Mouse (Mus musculus) R1 (cell line): ENCODE measurements around the gene Dnm3.

Experiments used
- DNase-seq: peaks from one replicate; pipeline ENCODE4 v3.0.0-alpha.2; 2018; ENCODE audit warnings: low read depth, low spot score

The Dnm3 gene

DNA sequence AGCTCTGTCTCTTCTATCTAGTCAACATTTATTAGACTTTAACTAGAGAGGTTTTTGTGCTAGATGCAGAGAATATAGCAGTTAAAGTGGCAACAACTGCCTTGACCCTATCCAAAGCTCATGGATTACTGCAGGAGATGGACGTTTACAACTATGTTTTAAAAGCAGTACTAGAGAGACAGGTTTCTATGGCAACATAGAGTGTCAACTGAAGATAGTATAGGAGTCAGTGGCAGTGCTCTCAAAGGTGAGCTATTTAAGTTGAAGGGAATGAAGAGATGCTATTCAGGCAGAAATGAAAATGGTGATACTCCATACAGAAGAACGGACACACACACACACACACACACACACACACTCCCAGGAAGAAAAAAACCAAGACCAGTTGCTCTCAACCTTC is 225.0 kb downstream of the Dnm3 start:
- no peak for DNase-seq

DNA sequence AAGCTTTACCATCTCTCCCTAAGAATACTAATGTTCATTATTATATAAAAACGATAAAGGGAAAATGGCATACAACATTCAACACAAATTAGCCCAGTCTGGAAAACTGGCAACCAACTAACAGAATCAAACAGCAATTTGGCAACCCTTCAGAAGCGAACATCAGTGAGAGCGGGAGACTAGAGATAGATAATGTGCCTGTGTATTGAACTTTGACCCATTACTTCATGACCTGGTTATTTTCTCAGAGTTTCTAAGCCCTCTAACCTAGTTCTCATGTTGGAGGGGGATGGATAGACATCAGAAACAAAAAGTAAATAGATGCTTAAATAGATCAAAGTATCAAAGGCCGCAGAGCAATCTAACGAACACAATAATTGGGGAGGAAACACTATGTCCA is 230.6 kb downstream of the Dnm3 start:
- no peak for DNase-seq

DNA sequence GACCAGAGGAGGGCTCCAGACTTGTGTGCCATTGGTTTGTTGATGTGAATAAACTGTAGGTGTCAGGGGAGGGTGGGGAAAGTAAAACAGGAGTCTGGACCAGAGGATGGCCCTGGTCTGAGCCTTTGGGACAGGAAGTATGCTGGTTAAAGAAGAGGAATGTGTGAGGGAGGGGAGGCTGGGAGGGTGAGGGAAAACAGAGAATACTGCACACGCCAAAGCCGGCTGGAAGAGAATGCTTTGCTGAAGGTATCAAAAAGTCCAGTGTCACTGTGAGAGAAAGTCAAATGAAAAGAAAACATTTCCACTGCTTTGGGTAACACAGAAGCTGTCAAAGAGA is 234.2 kb downstream of the Dnm3 start:
- no peak for DNase-seq

DNA sequence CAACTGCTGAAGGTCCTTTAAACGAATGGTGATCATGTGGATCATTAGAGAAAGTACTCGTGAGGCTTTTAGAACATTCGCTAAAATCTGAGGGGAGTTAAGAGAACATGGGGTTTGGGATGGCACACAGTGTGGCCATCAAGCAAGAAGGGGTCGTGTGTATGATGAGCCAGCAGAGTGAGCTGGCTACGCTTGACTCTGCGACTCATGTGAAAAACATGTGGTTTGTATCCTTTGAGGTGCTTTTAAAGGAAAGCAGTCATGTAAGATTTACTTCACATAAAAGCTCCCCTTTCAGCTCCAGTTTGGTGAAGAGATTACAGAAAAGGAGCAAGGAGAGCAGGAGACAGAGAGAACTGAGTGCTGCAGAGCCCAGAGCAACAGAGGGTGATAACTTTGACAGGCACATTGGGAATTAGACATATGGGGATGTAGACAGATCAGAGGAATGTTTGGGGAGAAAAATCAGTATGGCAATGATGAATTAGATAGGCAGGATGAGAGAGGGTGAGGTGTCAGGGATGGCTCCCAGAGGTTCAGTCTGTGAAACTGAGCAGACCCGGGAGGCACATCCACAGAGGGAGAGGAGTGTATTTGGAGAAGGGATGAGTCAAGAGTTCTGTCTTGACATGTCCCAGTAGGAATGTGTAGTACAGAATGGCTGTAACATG is 234.7 kb downstream of the Dnm3 start:
- no peak for DNase-seq

DNA sequence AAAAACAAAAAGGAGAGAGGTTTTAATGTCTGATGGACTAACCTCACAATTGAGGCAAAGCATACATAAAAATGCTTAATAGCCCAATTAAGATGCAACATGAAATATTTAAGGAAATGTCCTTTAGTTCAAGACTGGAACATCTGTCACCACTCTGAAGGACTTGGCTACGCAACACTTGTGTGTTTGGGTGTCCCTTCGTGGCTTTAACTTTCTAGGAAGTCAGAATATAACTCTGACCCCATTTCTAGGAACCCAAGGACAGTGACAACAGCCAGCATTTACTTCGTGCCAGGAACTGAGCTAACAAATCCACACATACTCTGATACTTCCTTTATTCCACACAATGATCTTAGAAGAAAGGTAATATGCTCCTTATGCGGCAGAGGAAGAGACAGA is 237.1 kb downstream of the Dnm3 start:
- DNase-seq = no peak

DNA sequence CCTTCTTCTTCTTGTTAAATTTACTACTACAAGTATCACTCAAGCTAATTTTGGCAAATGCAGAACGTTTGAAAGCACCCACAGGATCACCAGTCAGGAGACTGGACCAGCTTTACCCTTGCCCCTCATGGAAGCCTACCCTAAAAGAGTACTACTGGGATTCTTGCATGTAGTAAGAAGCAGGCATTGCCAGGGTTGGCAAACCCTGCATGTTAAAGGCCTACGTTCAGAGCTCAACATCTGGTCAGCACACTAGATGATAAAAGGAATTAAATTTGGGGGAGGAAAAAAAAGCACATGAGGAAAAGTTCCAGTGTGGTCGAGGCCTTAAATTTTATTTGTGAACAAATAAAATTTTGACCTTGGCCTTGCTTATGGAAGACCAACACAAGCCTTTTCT is 239.2 kb downstream of the Dnm3 start:
- DNase-seq = no peak

DNA sequence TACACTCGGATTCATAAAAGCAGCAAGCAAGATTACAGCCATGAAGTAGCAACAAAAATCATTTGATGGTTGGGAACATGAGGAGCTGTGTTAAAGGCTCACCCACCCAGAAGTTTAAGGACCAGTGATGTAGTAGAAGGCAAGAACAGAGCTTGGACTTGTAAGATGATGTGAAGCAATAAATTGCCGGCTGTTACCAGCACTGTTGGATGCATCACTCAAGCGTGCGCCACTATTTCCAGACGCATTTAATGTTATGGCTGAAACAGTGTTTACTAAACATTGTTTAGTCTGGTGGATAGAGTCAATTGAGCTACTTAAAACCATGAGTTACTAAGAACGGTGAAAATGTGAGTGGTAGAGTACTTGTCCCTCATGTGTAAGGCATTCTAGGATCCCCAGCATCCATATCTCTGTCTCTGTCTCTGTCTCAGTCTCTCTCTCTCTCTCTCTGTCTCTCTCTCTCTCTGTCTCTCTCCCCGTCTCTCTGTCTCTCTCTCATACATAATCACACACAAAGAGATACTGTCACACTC is 241.1 kb downstream of the Dnm3 start:
- DNase-seq = no peak

DNA sequence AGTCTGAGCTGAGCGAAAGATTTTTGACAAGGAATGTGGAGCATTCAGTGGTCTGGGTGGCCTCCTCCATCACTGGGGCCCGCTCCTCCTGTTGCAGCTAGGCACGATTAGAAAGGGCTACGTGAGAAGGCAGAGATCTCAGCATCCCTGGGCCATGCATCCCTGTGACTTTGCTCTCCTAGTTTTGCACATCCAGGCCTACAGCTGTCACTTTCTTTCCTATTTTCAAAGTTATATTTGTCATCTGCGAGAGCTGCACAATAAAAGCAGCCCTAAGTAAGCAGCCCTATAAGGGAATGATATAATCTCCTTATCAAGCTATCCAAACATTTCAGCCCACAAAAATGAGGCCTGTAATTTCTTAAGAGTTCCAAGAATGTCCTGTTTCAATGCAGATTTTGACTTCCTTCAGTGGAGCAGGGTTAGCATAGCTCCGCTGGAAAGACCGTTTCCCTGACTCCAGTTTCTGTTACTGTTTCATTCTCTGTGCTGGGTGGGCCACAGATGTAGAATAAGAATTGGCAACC is 252.2 kb downstream of the Dnm3 start:
- DNase-seq = no peak

DNA sequence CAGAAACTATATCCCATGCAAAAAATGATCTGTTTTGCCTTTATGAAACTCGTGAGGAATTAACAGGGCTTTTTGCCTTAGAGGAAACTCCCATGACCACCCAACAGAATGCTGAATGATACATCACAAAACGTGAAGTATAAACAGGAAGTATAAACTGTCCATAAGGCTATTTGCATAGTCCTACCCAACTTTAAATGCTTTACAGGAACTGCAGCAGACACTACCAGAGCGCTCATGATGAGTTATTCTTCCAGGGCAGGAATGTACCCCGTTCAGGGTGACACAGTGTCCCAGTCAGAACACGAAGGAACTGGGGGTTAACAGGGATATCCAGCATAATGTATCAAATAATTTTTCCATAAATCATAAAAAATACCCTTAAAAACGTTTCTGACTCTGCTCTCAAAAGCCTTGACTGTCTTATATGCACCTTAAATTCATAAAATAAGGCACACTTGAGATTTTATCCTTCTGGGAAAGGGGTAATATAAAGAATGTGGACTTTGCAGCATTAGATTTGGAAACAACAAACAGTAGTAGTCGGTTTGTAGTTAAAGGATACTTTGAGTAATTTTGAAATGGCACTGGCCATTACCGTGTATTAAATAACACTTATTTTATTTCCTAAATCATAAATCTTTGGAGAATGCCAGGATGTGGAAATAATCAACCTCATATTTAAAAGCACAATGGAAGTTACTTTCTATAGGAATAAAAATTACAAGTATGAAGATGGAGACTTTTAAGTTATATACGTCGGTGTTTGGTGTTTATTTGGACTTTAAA is 252.8 kb downstream of the Dnm3 start:
- DNase-seq = no peak

DNA sequence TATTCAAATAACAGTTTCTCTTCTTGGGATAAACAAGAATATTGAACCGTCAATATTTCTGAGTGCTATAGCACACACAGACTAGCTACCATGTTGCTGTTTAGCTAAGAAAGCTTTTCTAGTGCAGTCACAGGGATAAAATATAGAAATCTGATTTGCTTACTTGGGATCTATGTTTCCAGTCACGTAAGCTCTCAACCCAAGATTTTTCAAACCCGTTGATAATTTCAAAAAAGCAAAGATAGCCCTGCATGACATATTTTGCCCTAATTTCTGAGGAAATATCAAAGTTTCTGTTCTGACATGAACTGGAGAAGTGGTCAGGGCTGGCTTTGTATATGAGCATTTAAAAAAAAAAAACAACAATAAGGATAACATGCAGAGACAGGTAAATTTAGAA is 253.8 kb downstream of the Dnm3 start:
- no peak for DNase-seq

DNA sequence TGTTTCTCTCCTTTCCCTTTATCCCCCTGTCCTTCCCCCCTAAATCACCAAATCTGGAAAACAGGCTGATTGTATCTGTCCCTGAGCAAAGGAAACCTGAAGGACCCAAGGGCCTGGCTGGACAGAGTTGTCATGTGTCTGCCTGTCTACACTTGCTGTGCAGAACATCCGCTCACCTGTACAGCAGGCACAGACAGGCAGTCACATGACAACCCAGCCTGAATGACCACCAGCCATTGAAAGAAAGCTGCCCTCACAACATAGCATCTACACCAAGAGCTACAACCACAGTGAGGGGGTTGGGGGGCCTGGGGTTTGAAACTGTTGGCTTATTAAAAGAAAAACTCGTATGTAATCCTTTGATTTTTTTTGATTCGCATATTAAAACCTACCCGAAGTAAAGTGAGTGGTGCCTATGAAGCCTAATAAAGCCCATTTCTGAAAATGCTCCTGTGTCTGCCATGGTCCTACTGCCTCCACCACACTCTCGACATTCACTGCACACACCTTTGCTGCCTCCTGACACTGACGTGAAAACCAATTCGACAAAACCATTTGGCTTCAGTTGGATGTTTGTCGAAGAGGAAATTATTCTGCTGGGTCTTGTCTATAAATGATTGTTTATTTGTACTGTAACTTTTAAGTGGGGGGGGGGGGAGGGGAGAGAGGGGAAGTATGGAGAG is 254.4 kb downstream of the Dnm3 start:
- no peak for DNase-seq

DNA sequence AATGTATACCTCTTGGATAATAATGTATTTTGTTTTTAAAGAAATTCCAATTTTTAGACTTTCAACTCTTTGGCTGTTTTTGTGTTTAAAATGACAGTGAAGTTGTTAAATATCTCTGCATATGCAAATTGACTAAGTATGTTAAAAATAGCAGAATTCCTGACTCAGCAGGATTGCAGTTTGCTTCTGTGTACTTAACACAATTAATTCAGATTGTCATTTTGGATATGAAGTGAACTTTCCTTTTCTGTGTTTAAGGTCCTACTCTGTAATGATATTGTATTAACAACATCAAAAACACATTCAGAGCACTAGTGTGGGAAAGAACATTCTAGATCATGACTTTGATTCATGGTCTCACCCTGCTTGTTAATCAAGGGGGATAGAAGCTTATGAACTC is 255.5 kb downstream of the Dnm3 start:
- DNase-seq = no peak

DNA sequence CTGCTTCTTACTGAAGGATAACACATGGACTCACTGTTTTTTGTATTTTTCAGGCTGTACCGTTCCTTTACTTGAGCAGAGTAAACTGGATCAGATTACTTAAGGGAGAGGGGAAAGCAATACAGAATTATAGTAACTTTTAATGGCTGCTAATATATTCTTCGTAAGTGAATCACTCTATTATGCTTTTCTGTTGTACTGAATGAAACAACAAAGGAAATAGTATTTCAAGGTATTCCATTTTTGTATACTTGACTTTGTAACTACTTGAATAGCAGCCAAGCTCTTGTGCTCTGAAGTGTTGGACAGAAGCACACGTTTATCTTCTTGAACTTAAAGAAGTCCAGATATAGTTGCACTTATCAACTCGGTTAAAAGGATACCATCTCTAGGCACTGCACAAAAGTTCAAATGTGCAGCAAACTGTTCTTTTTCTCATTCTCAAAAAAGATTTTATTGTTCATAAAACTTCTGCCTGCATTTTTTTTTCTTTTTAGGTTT is 256.0 kb downstream of the Dnm3 start:
- no peak for DNase-seq

DNA sequence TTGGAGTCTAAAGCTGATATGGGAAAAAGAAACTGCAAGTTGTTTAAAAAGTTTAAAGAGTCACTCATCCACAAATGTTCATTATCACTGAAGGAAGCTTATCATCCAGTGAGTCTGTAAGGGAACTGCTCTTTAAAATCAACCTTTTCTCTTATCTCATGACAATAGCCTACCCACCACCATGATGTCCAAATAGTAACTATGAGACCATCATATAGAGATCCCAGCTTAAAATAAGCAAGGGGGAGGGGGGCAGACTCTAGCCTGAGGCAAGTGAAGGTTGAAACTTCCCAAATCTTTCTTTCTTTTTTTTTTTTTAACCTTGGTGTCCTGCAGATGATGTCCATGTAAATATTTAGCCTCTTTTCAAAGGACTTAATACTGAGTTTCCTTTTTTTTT is 256.9 kb downstream of the Dnm3 start:
- DNase-seq = no peak

DNA sequence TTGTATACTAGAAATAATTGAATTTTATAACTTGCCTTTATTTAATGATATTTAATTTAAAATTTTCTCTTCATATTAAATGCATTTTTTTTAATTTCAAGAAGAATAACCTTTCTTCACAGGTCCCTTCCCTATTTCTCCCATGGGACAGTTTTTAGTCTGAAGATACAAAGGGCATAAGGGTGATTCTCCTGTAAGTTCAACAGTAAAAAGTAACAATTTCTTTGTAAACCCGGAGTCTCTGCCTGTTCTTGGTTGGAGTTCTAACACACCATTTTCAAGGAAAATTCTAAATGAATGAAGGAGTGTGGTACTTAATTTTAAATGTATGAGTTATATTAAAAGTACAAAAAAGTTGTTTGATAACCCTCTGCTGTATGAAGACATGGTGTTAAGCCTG is 258.1 kb downstream of the Dnm3 start:
- DNase-seq = no peak

DNA sequence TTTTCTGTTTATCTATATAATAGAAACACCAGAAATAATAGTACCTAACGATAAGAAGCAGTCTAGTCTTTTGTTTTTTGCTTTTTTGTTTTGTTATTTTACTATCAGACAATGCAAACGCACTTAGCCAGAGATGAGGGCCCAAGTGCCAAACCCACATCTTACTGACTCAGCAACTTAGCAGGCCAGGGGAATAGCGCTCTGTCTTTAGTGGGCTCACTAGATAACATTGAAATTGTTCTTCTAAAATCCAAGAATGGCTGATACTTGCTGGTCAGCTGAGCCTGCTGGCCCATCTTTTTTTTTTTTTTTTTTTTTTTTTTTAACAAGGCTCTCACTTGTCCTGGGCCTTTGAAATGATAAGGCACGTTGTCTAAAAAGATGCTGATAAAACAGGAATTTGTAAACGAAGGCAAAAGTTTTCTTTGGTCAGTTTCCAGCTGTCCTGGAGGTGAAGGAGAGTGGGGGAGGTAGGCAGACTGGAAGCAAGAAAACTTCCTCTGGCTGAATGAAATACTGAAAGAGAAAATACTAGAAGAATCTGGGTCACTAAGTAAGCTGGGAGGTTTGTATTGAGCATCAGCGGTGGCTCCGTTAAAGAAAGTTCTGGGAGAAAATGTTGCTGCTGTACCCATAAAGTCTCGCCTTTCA is 259.2 kb downstream of the Dnm3 start:
- DNase-seq = no peak

DNA sequence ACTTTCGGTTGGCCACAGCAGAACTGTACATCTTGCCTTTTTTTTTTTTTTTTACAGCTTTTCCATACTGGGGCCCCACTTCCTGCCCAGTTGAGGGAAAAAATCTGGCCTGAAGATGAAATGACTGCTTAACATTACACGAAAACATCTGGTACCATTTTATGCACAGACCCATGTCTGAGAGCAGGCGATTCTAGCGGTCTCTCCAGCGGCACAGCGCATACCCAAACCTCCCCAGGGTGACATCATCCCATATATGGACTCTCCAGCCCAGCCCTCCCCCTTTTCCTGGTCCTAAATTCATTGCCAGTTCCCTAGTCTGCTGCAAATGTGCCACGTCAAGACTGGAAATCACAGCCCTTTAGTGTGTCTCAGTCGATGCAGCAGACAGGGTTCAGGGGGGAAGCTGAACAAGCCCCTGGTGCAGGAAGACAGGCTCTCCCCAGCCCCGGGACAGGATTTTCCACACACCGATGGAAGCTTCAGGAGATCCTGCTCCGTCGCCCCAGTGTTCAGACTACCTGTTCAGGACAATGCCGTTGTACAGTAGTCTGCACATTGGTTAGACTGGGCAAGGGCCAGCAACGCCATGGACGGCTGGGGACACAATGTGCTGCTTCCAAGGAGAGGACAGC is 260.4 kb downstream of the Dnm3 start:
- no peak for DNase-seq

DNA sequence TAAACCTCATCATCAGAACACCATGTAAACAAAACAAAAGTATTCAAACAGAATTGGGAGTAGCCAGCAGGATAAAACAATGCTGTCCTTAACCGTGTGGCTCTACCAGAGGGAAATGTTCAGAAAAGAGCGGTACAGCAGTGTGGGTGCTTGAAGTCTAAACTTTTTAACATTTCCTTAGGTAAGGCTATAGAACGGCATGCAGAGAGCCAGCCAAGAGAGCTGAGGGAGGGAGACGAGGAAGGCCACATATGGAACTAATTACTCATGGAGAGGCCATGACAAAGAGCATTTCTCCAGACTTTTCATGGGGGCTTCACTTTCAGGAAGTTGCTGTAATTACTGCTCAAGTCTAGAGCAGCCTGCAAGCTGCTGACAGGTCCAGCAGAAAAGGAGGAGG is 261.2 kb downstream of the Dnm3 start:
- DNase-seq = no peak

DNA sequence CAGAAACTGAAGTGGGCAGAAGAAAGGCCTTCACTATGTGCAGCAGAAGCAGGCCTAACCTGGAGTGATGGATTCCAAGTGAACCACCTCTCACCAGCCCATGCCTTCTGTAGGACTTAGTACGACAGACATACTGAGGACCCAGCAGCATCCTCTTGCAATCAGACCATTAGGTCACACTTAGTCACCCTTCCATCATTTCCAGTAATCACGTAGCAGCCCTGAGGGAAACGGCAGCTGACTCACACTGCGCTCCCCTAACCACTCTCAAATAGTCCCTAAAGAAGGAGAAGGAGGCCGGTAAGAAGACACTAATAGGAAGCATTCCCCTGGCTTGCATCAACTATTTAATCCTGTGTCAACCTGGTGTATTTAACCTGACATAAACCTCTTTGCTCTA is 262.1 kb downstream of the Dnm3 start:
- DNase-seq = no peak

DNA sequence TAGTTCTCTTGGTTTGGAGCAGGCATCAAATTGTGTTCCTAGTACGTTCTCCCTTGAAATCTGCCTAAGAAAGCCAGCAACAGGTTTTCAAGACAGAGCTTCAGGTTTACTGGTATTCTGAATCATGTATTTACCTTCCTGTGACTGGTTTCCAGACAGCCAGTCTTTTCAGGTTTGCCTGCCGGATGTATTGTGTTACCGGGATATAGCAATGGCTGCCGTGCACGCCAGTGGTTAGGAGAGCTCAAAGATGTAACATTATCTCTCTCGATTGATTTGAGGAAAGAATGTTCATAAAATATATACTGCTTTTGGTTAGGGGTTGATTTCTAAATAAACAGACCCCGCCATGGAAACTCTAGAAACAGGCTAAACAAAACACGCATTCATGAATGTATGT is 264.8 kb downstream of the Dnm3 start:
- DNase-seq = no peak

DNA sequence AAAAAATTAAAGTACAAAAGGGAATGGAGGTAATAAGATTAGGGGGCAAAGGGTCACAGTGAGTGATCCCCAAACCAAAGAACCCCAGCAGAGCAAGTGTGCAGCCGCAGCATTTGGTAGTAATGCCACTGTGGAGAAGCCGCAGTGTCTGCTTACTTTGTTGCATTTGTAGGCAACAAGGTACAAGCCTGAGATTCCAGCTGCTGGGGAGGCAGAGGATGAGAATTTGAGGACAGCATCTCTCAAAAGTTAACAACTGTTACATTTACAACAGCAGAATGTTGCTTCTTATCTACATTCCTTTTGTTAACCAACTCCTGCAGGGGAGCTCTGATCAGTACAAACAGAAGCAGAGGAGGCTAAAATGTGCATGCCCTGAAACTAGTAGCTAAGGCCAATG is 267.3 kb downstream of the Dnm3 start:
- DNase-seq = no peak
